Mouse (Mus musculus) forebrain, embryonic 15.5 days (tissue): Measurements from ENCODE around the gene Fcf1. TPM values are rescaled to one million over a fixed set of nuclear protein-coding genes. Genes with fewer than 3 reads are reported as not detected.
A peak's percentile ranks its signal among the peaks of the same experiment; 100 is the strongest.

ENCODE experiments used
- ATAC-seq: fragments of 200-750 bp; cut with Nextera tagmentation; replicated peaks from 2 replicates; pipeline ENCODE4 v1.8.0; 2017; ENCODE audit warnings: mild to moderate bottlenecking, moderate TSS enrichment, moderate library complexity
- H3K27ac ChIP-seq: fragments of 300-500 bp; sonication (generic); replicated peaks from 2 replicates; pipeline ENCODE4 v1.5.1; 2015; ENCODE audit warnings: mild to moderate bottlenecking, inconsistent platforms
- H3K27me3 ChIP-seq: fragments of 300-500 bp; sonication (generic); 2 replicates; pipeline ENCODE4 v1.6.1; 2015; ENCODE audit warnings: inconsistent platforms
- H3K36me3 ChIP-seq: fragments of 300-500 bp; sonication (generic); 2 replicates; pipeline ENCODE4 v1.6.1; 2015; ENCODE audit warnings: mild to moderate bottlenecking, inconsistent platforms
- H3K4me1 ChIP-seq: fragments of 300-500 bp; sonication (generic); 2 replicates; pipeline ENCODE4 v1.6.1; 2015; ENCODE audit warnings: inconsistent platforms
- H3K4me2 ChIP-seq: fragments of 300-500 bp; sonication (generic); replicated peaks from 2 replicates; pipeline ENCODE4 v1.6.1; 2015; ENCODE audit warnings: mild to moderate bottlenecking, inconsistent platforms
- H3K4me3 ChIP-seq: fragments of 300-500 bp; sonication (generic); 2 replicates; pipeline ENCODE4 v1.5.1; 2015; ENCODE audit warnings: mild to moderate bottlenecking, inconsistent platforms
- H3K9ac ChIP-seq: fragments of 300-500 bp; sonication (generic); replicated peaks from 2 replicates; pipeline ENCODE4 v1.6.1; 2015; ENCODE audit warnings: mild to moderate bottlenecking, inconsistent platforms
- H3K9me3 ChIP-seq: fragments of 300-500 bp; sonication (generic); 2 replicates; pipeline ENCODE4 v1.6.1; 2016; ENCODE audit warnings: inconsistent platforms
- WGBS: fragments of 180-500 bp; shearing (Covaris S2); methylation state at CpG from one replicate; pipeline ENCODE4 v1.1.7; 2015; ENCODE audit warnings: mixed read lengths; 5-methylcytosine and 5-hydroxymethylcytosine counted together
- polyA plus RNA-seq: library from polyadenylated mRNA; unstranded; fragments of >200 nt; fragmentation: Nextera tagmentation; extraction: Ambion mirVana; gene quantifications from 2 replicates; pipeline ENCODE4 v1.2.1, GENCODE M21; 2015

Gene Fcf1
- 117 and 118 TPM in 2 replicates for polyA plus RNA-seq

- H3K4me3 ChIP-seq, result peak within 1 kb of the TSS; percentile 73
- H3K9ac ChIP-seq, result peak within 1 kb of the TSS; percentile 73
- no peaks in the 10 kb centered on the region for H3K27me3 ChIP-seq
- peak within 1 kb of the TSS; percentile 86 for H3K4me2 ChIP-seq
- peaks cover 27% of the 10 kb centered on the region for H3K36me3 ChIP-seq
- H3K4me1 ChIP-seq, result peaks cover 26% of the 10 kb centered on the region
- H3K9me3 ChIP-seq, result no peaks in the 10 kb centered on the region
- WGBS, result 1% methylated on average over 42 of the region's 42 CpGs
- peak; percentile 80 for ATAC-seq
- 0 out of 2 replicates have a peak within 1 kb of the TSS, but pooled peaks have one; percentile 60 for H3K27ac ChIP-seq
Observed at GRCm38 (mm10) chr12:84970428-84971096, at the start of gene Fcf1, which contains the start of gene Arel1. Fcf1 (plus strand) TSS chr12:84970897. Arel1 (minus strand) TSS chr12:84970900.

GRCm38 (mm10) chr12:84921881-84922419 lies 48.7 kb upstream of the Fcf1 start:
- no peaks in the 10 kb centered on the region for H3K9me3 ChIP-seq
- 30% methylated on average over 8 of the region's 8 CpGs for WGBS
- no peaks in the 10 kb centered on the region for H3K27me3 ChIP-seq
- H3K4me1 ChIP-seq, result 0 out of 2 replicates have a peak, but pooled peaks cover 3% of the 10 kb centered on the region
- ATAC-seq, result no peak
- H3K9ac ChIP-seq, result no peak overlapping the region
- H3K27ac ChIP-seq, result peak overlapping the region; percentile 4; the same call in 1 of the 2 replicates
- no peak overlapping the region for H3K4me3 ChIP-seq
- no peak overlapping the region for H3K4me2 ChIP-seq
- peaks cover 70% of the 10 kb centered on the region for H3K36me3 ChIP-seq

- WGBS, result 82% methylated on average over 5 of the region's 5 CpGs
- H3K36me3 ChIP-seq, result peaks cover 73% of the 10 kb centered on the region
- H3K27ac ChIP-seq, result no peak overlapping the region
- H3K4me1 ChIP-seq, result 0 out of 2 replicates have a peak, but pooled peaks cover 3% of the 10 kb centered on the region
- no peak for ATAC-seq
- H3K9ac ChIP-seq, result no peak overlapping the region
- no peak overlapping the region for H3K4me3 ChIP-seq
- H3K27me3 ChIP-seq, result no peaks in the 10 kb centered on the region
- H3K9me3 ChIP-seq, result no peaks in the 10 kb centered on the region
- H3K4me2 ChIP-seq, result no peak overlapping the region
Observed at GRCm38 (mm10) chr12:84924324-84924723, 46.4 kb upstream of the Fcf1 start.

- Histone ChIP-seq H3K4me1 (0 out of 2 replicates have a peak, but pooled peaks cover 3% of the 10 kb centered on the region), H3K4me3 (no peak overlapping the region), H3K36me3 (peaks cover 72% of the 10 kb centered on the region), H3K4me2 (no peak overlapping the region), H3K9ac (no peak overlapping the region), H3K27ac (no peak overlapping the region), H3K27me3 (no peaks in the 10 kb centered on the region), H3K9me3 (no peaks in the 10 kb centered on the region)
- WGBS, result 91% methylated on average over 6 of the region's 6 CpGs
- no peak for ATAC-seq
Observed at GRCm38 (mm10) chr12:84926542-84926941, 44.2 kb upstream of the Fcf1 start.

GRCm38 (mm10) chr12:84932210-84932609 lies 38.5 kb upstream of the Fcf1 start:
- no peak for ATAC-seq
- Histone ChIP-seq H3K9ac (no peak overlapping the region), H3K36me3 (peaks cover 67% of the 10 kb centered on the region), H3K27ac (no peak overlapping the region), H3K27me3 (no peaks in the 10 kb centered on the region), H3K4me3 (no peak overlapping the region), H3K4me2 (no peak overlapping the region), H3K9me3 (no peaks in the 10 kb centered on the region), H3K4me1 (no peaks in the 10 kb centered on the region)
- 96% methylated on average over 6 of the region's 6 CpGs for WGBS

- WGBS, result 80% methylated on average over 5 of the region's 5 CpGs
- H3K36me3 ChIP-seq, result peaks cover 62% of the 10 kb centered on the region
Observed at GRCm38 (mm10) chr12:84935343-84935742, 35.4 kb upstream of the Fcf1 start.

GRCm38 (mm10) chr12:84939117-84939516 lies 31.6 kb upstream of the Fcf1 start:
- Histone ChIP-seq H3K9ac (no peak overlapping the region), H3K27ac (no peak overlapping the region), H3K4me3 (no peak overlapping the region), H3K9me3 (no peaks in the 10 kb centered on the region), H3K36me3 (peaks cover 66% of the 10 kb centered on the region), H3K4me1 (no peaks in the 10 kb centered on the region), H3K27me3 (no peaks in the 10 kb centered on the region), H3K4me2 (no peak overlapping the region)
- ATAC-seq, result no peak
- 92% methylated on average over 7 of the region's 7 CpGs for WGBS

More at GRCm38 (mm10) chr12:84935343-84935742, 35.4 kb upstream of the Fcf1 start:
- H3K4me1 ChIP-seq, result no peaks in the 10 kb centered on the region
- no peak overlapping the region for H3K4me2 ChIP-seq
- H3K9me3 ChIP-seq, result no peaks in the 10 kb centered on the region
- H3K27me3 ChIP-seq, result no peaks in the 10 kb centered on the region
- no peak overlapping the region for H3K27ac ChIP-seq
- no peak overlapping the region for H3K9ac ChIP-seq
- no peak for ATAC-seq
- H3K4me3 ChIP-seq, result no peak overlapping the region

- WGBS, result 94% methylated on average over 7 of the region's 7 CpGs
- no peaks in the 10 kb centered on the region for H3K27me3 ChIP-seq
- no peaks in the 10 kb centered on the region for H3K4me1 ChIP-seq
- no peak overlapping the region for H3K9ac ChIP-seq
- H3K27ac ChIP-seq, result no peak overlapping the region
- H3K9me3 ChIP-seq, result no peaks in the 10 kb centered on the region
- H3K4me3 ChIP-seq, result no peak overlapping the region
- H3K36me3 ChIP-seq, result peaks cover 59% of the 10 kb centered on the region
- no peak overlapping the region for H3K4me2 ChIP-seq
- no peak for ATAC-seq
Observed at GRCm38 (mm10) chr12:84940343-84940742, 30.4 kb upstream of the Fcf1 start.

GRCm38 (mm10) chr12:84941717-84942116 lies 29.0 kb upstream of the Fcf1 start:
- Histone ChIP-seq H3K27ac (no peak overlapping the region), H3K9me3 (no peaks in the 10 kb centered on the region), H3K4me1 (no peaks in the 10 kb centered on the region), H3K4me3 (no peak overlapping the region), H3K9ac (no peak overlapping the region), H3K36me3 (peaks cover 63% of the 10 kb centered on the region), H3K27me3 (no peaks in the 10 kb centered on the region), H3K4me2 (no peak overlapping the region)
- ATAC-seq, result no peak
- 96% methylated on average over 13 of the region's 13 CpGs for WGBS

GRCm38 (mm10) chr12:84943006-84943952 lies 27.4 kb upstream of the Fcf1 start:
- Histone ChIP-seq H3K27ac (no peak overlapping the region), H3K36me3 (peaks cover 70% of the 10 kb centered on the region), H3K4me2 (no peak overlapping the region), H3K9ac (no peak overlapping the region), H3K9me3 (no peaks in the 10 kb centered on the region), H3K4me1 (no peaks in the 10 kb centered on the region), H3K4me3 (no peak overlapping the region), H3K27me3 (no peaks in the 10 kb centered on the region)
- 91% methylated on average over 21 of the region's 21 CpGs for WGBS
- no peak for ATAC-seq

GRCm38 (mm10) chr12:84944150-84944812 lies 26.4 kb upstream of the Fcf1 start:
- H3K4me3 ChIP-seq, result no peak overlapping the region
- no peaks in the 10 kb centered on the region for H3K4me1 ChIP-seq
- H3K9ac ChIP-seq, result no peak overlapping the region
- WGBS, result 86% methylated on average over 4 of the region's 4 CpGs
- no peaks in the 10 kb centered on the region for H3K27me3 ChIP-seq
- no peak overlapping the region for H3K27ac ChIP-seq
- no peak overlapping the region for H3K4me2 ChIP-seq
- H3K36me3 ChIP-seq, result peaks cover 64% of the 10 kb centered on the region
- no peak for ATAC-seq
- H3K9me3 ChIP-seq, result no peaks in the 10 kb centered on the region
